Mouse (Mus musculus) heart, postnatal 4 days (tissue): ENCODE measurements at regions not wholly inside any gene's neighbourhood (a gene's known extent, or its start where the extent isn't known, plus 50 kb on each side); places are given as distances from the start of the nearest gene placed in this dataset.

ENCODE experiments used
- DNase-seq: peaks from one replicate; pipeline ENCODE4 v3.0.0; 2021

GRCm38 (mm10) chr12:16056831-16057230 is 240.1 kb upstream of the Trib2 start:
- no peak for DNase-seq

GRCm38 (mm10) chr12:16056216-16056615 is 239.5 kb upstream of the Trib2 start:
- no peak for DNase-seq

- DNase-seq: no peak
Measured at GRCm38 (mm10) chr12:16054591-16054990, 237.9 kb upstream of the Trib2 start.

GRCm38 (mm10) chr12:16053735-16054134 is 237.0 kb upstream of the Trib2 start:
- no peak for DNase-seq

- no peak for DNase-seq
Measured at GRCm38 (mm10) chr12:16052998-16053397, 236.3 kb upstream of the Trib2 start.

- no peak for DNase-seq
Measured at GRCm38 (mm10) chr12:16052353-16052752, 235.6 kb upstream of the Trib2 start.

GRCm38 (mm10) chr12:16051439-16051838 is 234.7 kb upstream of the Trib2 start:
- no peak for DNase-seq

GRCm38 (mm10) chr12:16049545-16049944 is 232.8 kb upstream of the Trib2 start:
- no peak for DNase-seq

- DNase-seq: no peak
Measured at GRCm38 (mm10) chr12:16046643-16047042, 229.9 kb upstream of the Trib2 start.

GRCm38 (mm10) chr12:16045791-16046494 is 229.2 kb upstream of the Trib2 start:
- no peak for DNase-seq

- no peak for DNase-seq
Measured at GRCm38 (mm10) chr12:16043466-16044214, 226.9 kb upstream of the Trib2 start.

GRCm38 (mm10) chr12:16042362-16042761 is 225.6 kb upstream of the Trib2 start:
- DNase-seq: no peak

GRCm38 (mm10) chr12:16041129-16041528 is 224.4 kb upstream of the Trib2 start:
- no peak for DNase-seq

- no peak for DNase-seq
Measured at GRCm38 (mm10) chr12:16035551-16035950, 218.8 kb upstream of the Trib2 start.

- no peak for DNase-seq
Measured at GRCm38 (mm10) chr12:16034691-16035515, 218.2 kb upstream of the Trib2 start.

- no peak for DNase-seq
Measured at GRCm38 (mm10) chr12:16026654-16027053, 209.9 kb upstream of the Trib2 start.

GRCm38 (mm10) chr12:16023273-16023672 is 206.6 kb upstream of the Trib2 start:
- DNase-seq: no peak

- peak; percentile 59 for DNase-seq
Measured at GRCm38 (mm10) chr12:16021202-16021821, 204.6 kb upstream of the Trib2 start.

- no peak for DNase-seq
Measured at GRCm38 (mm10) chr12:16018237-16018636, 201.5 kb upstream of the Trib2 start.

GRCm38 (mm10) chr12:16016621-16017020 is 199.9 kb upstream of the Trib2 start:
- peak; percentile 25 for DNase-seq

GRCm38 (mm10) chr12:16015596-16015995 is 198.9 kb upstream of the Trib2 start:
- DNase-seq: no peak

- DNase-seq: no peak
Measured at GRCm38 (mm10) chr12:16014679-16015078, 198.0 kb upstream of the Trib2 start.
